Mouse (Mus musculus) MEL (cell line): ENCODE data around the gene Cwf19l1.

Source experiments
- CTCF ChIP-seq, 3 experiments: IDR thresholded peaks in 2 of 3; conservative IDR thresholded peaks in 1 of 3; 2 replicates each; pipeline ENCODE4 v1.5.1; 2011 to 2012; ENCODE audit warnings: low read length in 3 of 3, low read depth in 2 of 3, mild to moderate bottlenecking in 2 of 3, improper control_type of control experiment in 1 of 3, inconsistent platforms in 1 of 3, mixed read lengths in 1 of 3, moderate library complexity in 1 of 3; ENCODE audit not compliant: control insufficient read depth in 1 of 3, insufficient read depth in 1 of 3, poor library complexity in 1 of 3, severe bottlenecking in 1 of 3
- E2F4 ChIP-seq: IDR thresholded peaks from 2 replicates; pipeline ENCODE4 v1.6.1; 2011; ENCODE audit warnings: low read depth, low read length, improper control_type of control experiment, borderline replicate concordance
- EP300 ChIP-seq, 2 experiments: IDR thresholded peaks; 2 replicates each; pipeline ENCODE4 v1.6.1; 2011; ENCODE audit warnings: improper control_type of control experiment in 2 of 2, low read length in 2 of 2, low read depth in 1 of 2, mild to moderate bottlenecking in 1 of 2
- GATA1 ChIP-seq: IDR thresholded peaks from 2 replicates; pipeline ENCODE4 v1.6.1; 2011; ENCODE audit warnings: low read depth, low read length, improper control_type of control experiment
- MYC ChIP-seq: IDR thresholded peaks from 2 replicates; pipeline ENCODE4 v1.6.1; 2011; ENCODE audit warnings: low read depth, mild to moderate bottlenecking, low read length, improper control_type of control experiment, moderate library complexity
- POLR2A ChIP-seq, 2 experiments: IDR thresholded peaks; 2 replicates each; pipeline ENCODE4 v1.6.1; 2011 to 2012; ENCODE audit warnings: low read length in 2 of 2, mild to moderate bottlenecking in 2 of 2, control low read depth in 1 of 2, improper control_type of control experiment in 1 of 2, low read depth in 1 of 2, moderate library complexity in 1 of 2; ENCODE audit not compliant: control insufficient read depth in 1 of 2, insufficient read depth in 1 of 2, poor library complexity in 1 of 2
- ZC3H11A ChIP-seq: IDR thresholded peaks from 2 replicates; pipeline ENCODE4 v1.6.1; 2012; ENCODE audit warnings: low read depth, mild to moderate bottlenecking, inconsistent platforms, low read length, improper control_type of control experiment

DNA sequence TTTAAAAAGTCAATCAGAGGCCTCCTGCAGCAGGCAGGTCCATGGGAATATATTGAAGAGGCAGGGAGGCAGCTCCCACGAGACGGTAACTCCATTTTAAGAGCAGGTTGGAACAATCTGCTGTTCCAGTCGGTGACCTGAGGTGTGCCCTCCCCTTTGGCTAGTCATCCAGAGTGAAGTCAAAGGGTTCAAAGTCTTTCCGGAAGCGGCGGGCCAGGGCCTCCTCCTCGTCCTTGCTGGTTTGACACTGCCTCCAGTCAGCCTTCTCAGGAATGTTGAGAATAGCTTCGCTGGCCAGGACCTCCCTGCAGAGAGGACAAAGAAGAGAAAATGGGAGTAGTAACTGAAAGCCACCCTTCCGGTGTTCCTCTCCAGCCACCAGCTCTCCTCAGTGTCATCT lies 25.3 kb downstream of the Cwf19l1 start:
- TF ChIP-seq E2F4: no peak
- no peak for TF ChIP-seq EP300 (IDR thresholded peaks at IDR 0.05; ENCODE audit: low read depth in 1 of 2, low read length in 2 of 2)
- TF ChIP-seq CTCF (IDR thresholded peaks at IDR 0.05 in 2 of 3, conservative IDR thresholded peaks at IDR 0.05 in 1 of 3; ENCODE audit: control insufficient read depth in 1 of 3, insufficient read depth in 1 of 3, low read depth in 2 of 3, low read length in 3 of 3, poor library complexity in 1 of 3, severe bottlenecking in 1 of 3): no peak
- no peak for TF ChIP-seq POLR2A (IDR thresholded peaks at IDR 0.05; ENCODE audit: control insufficient read depth in 1 of 2, insufficient read depth in 1 of 2, low read depth in 1 of 2, low read length in 2 of 2, poor library complexity in 1 of 2)
- no peak for TF ChIP-seq GATA1
- no peak for TF ChIP-seq MYC
- TF ChIP-seq ZC3H11A: no peak
